Mouse (Mus musculus) brain, embryonic 14.5 days (tissue): ENCODE data around the gene Cfap44.

Source experiments
- CTCF ChIP-seq: fragments of 200-500 bp; IDR thresholded peaks from 2 replicates; pipeline ENCODE4 v1.5.1; 2012; ENCODE audit warnings: inconsistent platforms, mild to moderate bottlenecking, moderate library complexity, borderline replicate concordance; ENCODE audit not compliant: insufficient read depth, insufficient read length; ENCODE audit errors: extremely low read depth
- POLR2A ChIP-seq: fragments of 200-500 bp; IDR thresholded peaks from 2 replicates; pipeline ENCODE4 v1.6.1; 2012; ENCODE audit warnings: mild to moderate bottlenecking, inconsistent platforms, borderline replicate concordance; ENCODE audit not compliant: poor library complexity, insufficient read depth, insufficient read length, severe bottlenecking; ENCODE audit errors: extremely low read depth

DNA sequence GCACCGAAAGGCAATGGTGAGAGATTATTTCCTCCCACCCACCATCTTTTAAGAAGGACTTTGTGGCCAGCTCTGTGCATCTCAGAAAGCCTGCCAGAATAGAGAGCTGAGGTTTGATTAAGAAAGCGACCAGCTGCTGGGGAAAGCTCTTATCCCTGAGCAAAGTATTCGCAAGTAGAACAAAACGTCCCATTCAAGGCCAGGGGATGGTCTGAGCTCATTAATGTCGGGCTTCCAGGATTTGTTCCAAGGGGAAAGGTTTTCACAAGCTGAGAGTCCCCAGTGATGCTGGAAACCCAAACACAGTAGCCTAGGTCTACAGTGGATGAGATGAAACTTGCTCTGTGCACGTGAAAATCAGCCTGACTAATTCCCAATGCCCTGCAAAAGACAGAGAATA is 99.3 kb downstream of the Cfap44 start:
- no peak for TF ChIP-seq CTCF
- no peak for TF ChIP-seq POLR2A
